Mouse (Mus musculus) forebrain, embryonic 10.5 days (tissue): ENCODE data around the gene Mogat1. TPM values are rescaled to one million over a fixed set of nuclear protein-coding genes. Genes with fewer than 3 reads are reported as not detected.

Experiments
- DNase-seq: peaks from one replicate; pipeline ENCODE4 v3.0.0-alpha.2; 2017; ENCODE audit warnings: low spot score; ENCODE audit errors: extremely low spot score
- H3K27ac ChIP-seq: fragments of 300-500 bp; sonication (generic); 2 replicates; pipeline ENCODE4 v1.5.1; 2016; ENCODE audit warnings: mild to moderate bottlenecking
- H3K27me3 ChIP-seq: fragments of 300-500 bp; sonication (generic); 2 replicates; pipeline ENCODE4 v1.6.1; 2016; ENCODE audit warnings: mild to moderate bottlenecking; ENCODE audit not compliant: poor library complexity, severe bottlenecking
- H3K36me3 ChIP-seq: fragments of 300-500 bp; sonication (generic); replicated peaks from 2 replicates; pipeline ENCODE4 v1.6.1; 2016; ENCODE audit warnings: mild to moderate bottlenecking, moderate library complexity
- H3K4me1 ChIP-seq: fragments of 300-500 bp; sonication (generic); 2 replicates; pipeline ENCODE4 v1.6.1; 2016
- H3K4me3 ChIP-seq: fragments of 300-500 bp; sonication (generic); 2 replicates; pipeline ENCODE4 v1.5.1; 2016; ENCODE audit warnings: mild to moderate bottlenecking, moderate library complexity
- H3K9me3 ChIP-seq: fragments of 300-500 bp; sonication (generic); 2 replicates; pipeline ENCODE4 v1.6.1; 2016; ENCODE audit warnings: mild to moderate bottlenecking, moderate library complexity
- WGBS: fragments of 180-500 bp; shearing (Covaris S2); methylation state at CpG from one replicate; pipeline ENCODE4 v1.1.7; 2016; 5-methylcytosine and 5-hydroxymethylcytosine counted together
- polyA plus RNA-seq: library from polyadenylated mRNA; unstranded; fragments of >200 nt; fragmentation: Nextera tagmentation; extraction: Ambion mirVana; gene quantifications from 2 replicates; pipeline ENCODE4 v1.2.1, GENCODE M21; 2016

Mogat1 gene
- polyA plus RNA-seq, 1 experiment from 2014 or later, result 0.87 TPM

GRCm38 (mm10) chr1:78518907-78519306, 8.1 kb downstream of the Mogat1 start:
- Histone ChIP-seq H3K27me3 (no peaks in the 10 kb centered on the region), H3K4me1 (no peaks in the 10 kb centered on the region), H3K27ac (no peak overlapping the region), H3K36me3 (no peaks in the 10 kb centered on the region), H3K4me3 (no peak overlapping the region), H3K9me3 (no peaks in the 10 kb centered on the region)
- WGBS, result 87% methylated on average over 7 of the region's 7 CpGs
- DNase-seq, result no peak

- 55% methylated on average over 23 of the region's 23 CpGs for WGBS
- H3K4me1 ChIP-seq, result 0 out of 2 replicates have a peak, but pooled peaks cover 2% of the 10 kb centered on the region
- no peaks in the 10 kb centered on the region for H3K27me3 ChIP-seq
- DNase-seq, result peak; percentile 60
- H3K36me3 ChIP-seq, result no peaks in the 10 kb centered on the region
- no peak overlapping the region for H3K27ac ChIP-seq
- H3K4me3 ChIP-seq, result no peak overlapping the region
- no peaks in the 10 kb centered on the region for H3K9me3 ChIP-seq
Observed at GRCm38 (mm10) chr1:78525189-78525886, 14.5 kb downstream of the Mogat1 start.

GRCm38 (mm10) chr1:78528356-78528755, 17.6 kb downstream of the Mogat1 start:
- Histone ChIP-seq H3K4me3 (no peak overlapping the region), H3K27ac (no peak overlapping the region), H3K4me1 (0 out of 2 replicates have a peak, but pooled peaks cover 2% of the 10 kb centered on the region), H3K27me3 (no peaks in the 10 kb centered on the region), H3K36me3 (no peaks in the 10 kb centered on the region), H3K9me3 (no peaks in the 10 kb centered on the region)
- 92% methylated on average over 3 of the region's 3 CpGs for WGBS
- no peak for DNase-seq

- Histone ChIP-seq H3K4me1 (0 out of 2 replicates have a peak, but pooled peaks cover 2% of the 10 kb centered on the region), H3K9me3 (no peaks in the 10 kb centered on the region), H3K27me3 (no peaks in the 10 kb centered on the region), H3K4me3 (no peak overlapping the region), H3K36me3 (no peaks in the 10 kb centered on the region), H3K27ac (no peak overlapping the region)
- WGBS, result 94% methylated on average over 8 of the region's 8 CpGs
- no peak for DNase-seq
Observed at GRCm38 (mm10) chr1:78529011-78529410, 18.2 kb downstream of the Mogat1 start.

- DNase-seq, result no peak
- H3K4me3 ChIP-seq, result no peak overlapping the region
- WGBS, result 84% methylated on average over 7 of the region's 7 CpGs
Observed at GRCm38 (mm10) chr1:78530500-78531215, 19.9 kb downstream of the Mogat1 start.

GRCm38 (mm10) chr1:78532184-78532800, 21.5 kb downstream of the Mogat1 start:
- DNase-seq, result no peak
- Histone ChIP-seq H3K9me3 (no peaks in the 10 kb centered on the region), H3K4me3 (no peak overlapping the region), H3K36me3 (no peaks in the 10 kb centered on the region), H3K4me1 (peaks cover 6% of the 10 kb centered on the region), H3K27ac (no peak overlapping the region), H3K27me3 (peaks cover 7% of the 10 kb centered on the region; the same call in 1 of the 2 replicates)
- whole genome bisulfite sequencing, result 87% methylated on average over 15 of the region's 15 CpGs

More at GRCm38 (mm10) chr1:78530500-78531215, 19.9 kb downstream of the Mogat1 start:
- Histone ChIP-seq H3K27ac (no peak overlapping the region), H3K4me1 (0 out of 2 replicates have a peak, but pooled peaks cover 2% of the 10 kb centered on the region), H3K27me3 (no peaks in the 10 kb centered on the region), H3K9me3 (no peaks in the 10 kb centered on the region), H3K36me3 (no peaks in the 10 kb centered on the region)

GRCm38 (mm10) chr1:78534428-78535150, 23.8 kb downstream of the Mogat1 start:
- Histone ChIP-seq H3K36me3 (no peaks in the 10 kb centered on the region), H3K27ac (no peak overlapping the region), H3K27me3 (peaks cover 7% of the 10 kb centered on the region; the same call in 1 of the 2 replicates), H3K4me3 (no peak overlapping the region), H3K9me3 (no peaks in the 10 kb centered on the region), H3K4me1 (peaks cover 25% of the 10 kb centered on the region)
- 91% methylated on average over 9 of the region's 9 CpGs for WGBS
- no peak for DNase-seq

- Histone ChIP-seq H3K4me3 (no peak overlapping the region), H3K4me1 (peaks cover 24% of the 10 kb centered on the region), H3K27ac (no peak overlapping the region), H3K27me3 (peaks cover 7% of the 10 kb centered on the region; the same call in 1 of the 2 replicates), H3K9me3 (no peaks in the 10 kb centered on the region), H3K36me3 (no peaks in the 10 kb centered on the region)
- DNase-seq, result peak; percentile 50
- 41% methylated on average over 19 of the region's 19 CpGs for WGBS
Observed at GRCm38 (mm10) chr1:78536310-78537164, 25.7 kb downstream of the Mogat1 start.

- peaks cover 7% of the 10 kb centered on the region; the same call in 1 of the 2 replicates for H3K27me3 ChIP-seq
- peaks cover 24% of the 10 kb centered on the region for H3K4me1 ChIP-seq
- no peaks in the 10 kb centered on the region for H3K36me3 ChIP-seq
- no peak for DNase-seq
- H3K9me3 ChIP-seq, result no peaks in the 10 kb centered on the region
- H3K4me3 ChIP-seq, result peak overlapping the region; percentile 23; the same call in 1 of the 2 replicates
- 50% methylated on average over 16 of the region's 16 CpGs for WGBS
- peak overlapping the region; percentile 56; the same call in 1 of the 2 replicates for H3K27ac ChIP-seq
Observed at GRCm38 (mm10) chr1:78537494-78538010, 26.8 kb downstream of the Mogat1 start.

GRCm38 (mm10) chr1:78538396-78538795, 27.6 kb downstream of the Mogat1 start:
- no peak overlapping the region for H3K27ac ChIP-seq
- peaks cover 24% of the 10 kb centered on the region for H3K4me1 ChIP-seq
- no peaks in the 10 kb centered on the region for H3K9me3 ChIP-seq
- DNase-seq, result no peak
- H3K36me3 ChIP-seq, result no peaks in the 10 kb centered on the region
- 58% methylated on average over 5 of the region's 5 CpGs for WGBS
- peaks cover 7% of the 10 kb centered on the region; the same call in 1 of the 2 replicates for H3K27me3 ChIP-seq
- H3K4me3 ChIP-seq, result no peak overlapping the region

GRCm38 (mm10) chr1:78539166-78539565, 28.4 kb downstream of the Mogat1 start:
- no peak for DNase-seq
- Histone ChIP-seq H3K4me1 (peaks cover 24% of the 10 kb centered on the region), H3K9me3 (no peaks in the 10 kb centered on the region), H3K4me3 (no peak overlapping the region), H3K27me3 (peaks cover 7% of the 10 kb centered on the region; the same call in 1 of the 2 replicates), H3K36me3 (no peaks in the 10 kb centered on the region), H3K27ac (no peak overlapping the region)
- WGBS, result 67% methylated on average over 6 of the region's 6 CpGs
